Mouse (Mus musculus) lung, postnatal 25 days (tissue): ENCODE measurements around the gene Morc2b.
"Not testable (repeated sequence)": the region's sequence is repeated elsewhere in the genome, so short reads cannot be mapped to it uniquely, and the experiment has no call there.

Experiments
- DNase-seq: peaks from one replicate; pipeline ENCODE4 v3.0.0; 2022; ENCODE audit warnings: low spot score

The Morc2b gene

DNA sequence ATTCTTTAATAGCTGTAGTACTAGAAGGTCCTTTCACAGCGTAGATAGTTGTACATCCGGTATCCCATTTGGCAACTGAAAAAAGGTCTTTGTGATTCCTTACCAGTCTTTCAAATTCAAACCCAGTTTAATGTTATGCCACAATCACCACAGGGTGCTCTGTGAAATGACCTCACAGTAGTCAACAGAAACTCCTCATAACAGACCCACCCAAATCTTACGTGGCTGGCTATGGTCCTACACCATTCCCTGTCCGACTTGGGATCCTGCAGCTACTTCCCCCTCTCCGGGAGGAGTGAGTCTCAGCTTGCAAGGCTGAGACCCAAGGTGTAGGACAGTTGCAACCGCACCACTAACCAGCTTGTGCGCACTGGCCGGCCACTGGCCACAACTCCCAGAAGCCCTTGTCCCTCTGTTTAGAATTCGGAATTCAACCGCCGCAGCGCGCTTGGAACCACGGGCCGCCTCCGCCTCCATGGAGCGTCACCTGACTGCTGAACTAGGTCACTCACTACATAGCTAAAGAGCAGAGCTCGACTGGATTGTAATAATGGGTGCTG lies at the start of gene Morc2b:
Gene Morc2b, minus strand, starts transcription at position 423 of the 560 bp plus-strand sequence.
- DNase-seq, result no peak

DNA sequence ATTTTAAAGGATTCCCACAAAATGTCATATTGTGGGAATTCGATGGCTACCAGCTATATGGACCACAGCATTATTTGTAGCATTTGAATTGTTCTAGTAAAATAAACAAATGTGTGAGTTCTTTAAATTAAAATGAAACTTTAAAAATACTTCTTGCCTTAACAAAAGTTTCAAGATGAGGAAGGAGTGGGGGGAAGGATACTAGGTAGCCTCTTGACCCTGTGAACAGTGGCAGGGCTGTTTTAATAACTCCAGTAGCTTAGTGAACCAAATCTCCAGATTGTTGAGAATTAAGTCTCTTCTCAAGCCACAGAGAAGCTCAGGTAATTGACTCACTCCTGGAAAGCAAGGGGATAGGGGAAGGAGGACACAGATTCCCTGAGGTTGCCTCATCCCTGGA lies 28.7 kb upstream of the Morc2b start, which contains the start of gene Olfr55:
Gene Olfr55, plus strand, starts transcription at position 301 of the 400 bp plus-strand sequence.
- not testable (repeated sequence) for DNase-seq

DNA sequence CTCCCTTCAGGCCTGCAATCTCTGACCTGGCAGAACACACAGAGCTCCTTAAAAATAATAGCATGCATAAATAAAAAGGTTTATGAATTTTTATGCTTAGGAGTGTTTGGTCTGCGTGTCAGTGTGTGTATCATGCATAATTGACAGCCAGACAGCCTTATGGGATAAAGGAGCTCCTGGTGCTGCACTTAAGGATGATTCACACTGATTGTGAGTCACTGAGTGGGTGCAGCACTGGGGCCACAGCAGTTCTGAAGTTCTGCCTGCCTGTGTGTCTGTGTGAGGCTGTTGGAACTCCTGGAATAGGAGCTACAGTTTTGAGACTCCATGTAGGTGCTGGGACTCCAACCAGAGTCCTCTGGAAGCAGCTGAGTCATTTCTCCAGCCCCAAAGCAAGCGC lies 13.2 kb downstream of the Morc2b start:
- no peak for DNase-seq

DNA sequence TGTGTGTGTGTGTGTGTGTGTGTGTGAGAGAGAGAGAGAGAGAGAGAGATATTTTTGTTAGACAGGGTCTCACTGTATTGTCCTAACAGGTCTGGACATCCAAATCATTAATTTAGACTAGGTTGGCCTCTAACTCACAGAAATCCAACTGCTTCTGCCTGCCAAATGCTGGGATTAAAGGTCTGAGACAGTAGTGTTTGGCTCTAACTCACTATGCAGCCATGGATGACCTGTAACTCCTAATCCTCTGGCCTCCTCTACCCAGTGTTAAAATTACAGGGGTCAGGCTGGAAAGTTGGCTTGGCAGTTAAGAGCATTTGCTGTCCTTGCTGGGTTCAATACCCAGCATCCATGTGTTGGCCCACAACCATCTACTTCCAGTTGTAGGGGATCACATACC lies 14.9 kb downstream of the Morc2b start:
- DNase-seq, result no peak

DNA sequence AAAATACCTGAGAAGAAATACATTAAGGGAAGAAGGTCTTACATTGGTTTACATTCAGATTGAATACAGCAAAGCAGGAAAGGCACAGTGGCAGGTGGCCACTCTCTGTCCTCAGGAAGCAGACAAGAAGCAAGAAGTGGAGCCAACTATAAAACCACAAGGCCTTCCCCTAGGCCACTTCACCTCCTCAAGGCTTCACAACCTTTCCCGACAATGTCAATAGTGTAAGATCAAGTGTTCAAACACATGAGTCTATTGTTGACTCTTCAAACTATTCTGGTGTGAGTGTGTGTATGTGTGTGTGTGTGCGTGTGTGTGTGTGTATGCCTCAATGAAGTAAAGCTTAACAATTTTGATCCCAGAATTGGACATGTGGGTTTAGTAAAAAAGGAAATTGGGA lies 42.1 kb downstream of the Morc2b start:
- DNase-seq, result peak; percentile 74

DNA sequence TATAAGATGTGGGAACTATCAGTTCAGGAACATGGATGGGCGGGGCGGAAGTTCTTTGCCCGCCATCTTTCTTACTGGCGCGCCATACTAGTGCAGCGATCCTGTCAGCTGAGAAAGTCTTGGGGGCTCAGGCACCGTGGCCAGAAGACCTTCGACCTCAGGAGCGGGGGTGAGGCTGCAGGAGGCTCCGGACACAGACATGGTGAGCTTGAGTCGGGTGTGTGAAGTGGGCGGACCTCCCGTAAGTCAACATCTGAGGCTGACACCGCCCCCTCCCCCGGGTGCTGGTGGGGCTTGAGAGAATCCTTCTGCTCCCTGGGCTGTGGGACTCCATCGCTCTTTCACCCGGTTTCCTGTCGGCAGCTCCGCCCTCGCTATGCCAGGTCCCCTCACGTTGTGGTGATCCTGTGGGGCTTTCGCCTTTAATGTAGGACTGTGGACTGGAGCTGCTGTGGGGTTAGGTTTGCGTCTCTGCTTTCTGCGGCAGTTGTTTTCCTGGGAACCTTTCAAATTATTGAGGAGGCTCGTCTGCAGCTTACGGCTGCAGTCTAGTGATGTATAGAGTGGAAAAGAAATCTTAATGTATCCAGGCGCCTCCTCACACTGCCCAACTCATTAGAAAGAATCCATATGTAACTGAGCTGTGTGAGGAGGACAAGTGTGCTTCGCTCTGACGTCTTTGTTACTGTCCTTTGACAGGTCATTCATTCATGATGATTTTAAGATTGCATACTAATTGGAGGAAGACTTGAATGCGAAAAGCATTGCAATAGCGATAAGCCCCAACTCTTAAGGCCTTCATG lies 46.9 kb downstream of the Morc2b start:
- DNase-seq, result peak; percentile 78

DNA sequence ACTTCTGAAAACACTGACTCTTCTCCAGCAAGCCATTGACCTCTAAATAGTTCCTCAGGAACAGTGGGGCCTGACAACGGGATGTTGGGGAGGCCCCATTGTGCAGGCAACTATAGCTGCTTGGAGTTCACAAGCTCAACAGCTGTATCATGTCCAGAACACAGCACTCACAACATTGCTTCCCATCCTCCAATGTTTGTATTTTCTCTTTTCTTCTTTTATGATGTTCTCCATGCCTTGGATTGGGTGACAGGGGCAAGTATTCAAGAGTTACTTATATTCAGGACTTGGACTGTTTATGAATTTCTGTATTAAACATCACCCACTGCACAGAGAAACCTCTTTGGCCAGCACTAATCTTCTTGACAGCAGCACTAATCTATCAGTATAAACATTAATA lies 47.9 kb downstream of the Morc2b start:
- peak; percentile 4 for DNase-seq

DNA sequence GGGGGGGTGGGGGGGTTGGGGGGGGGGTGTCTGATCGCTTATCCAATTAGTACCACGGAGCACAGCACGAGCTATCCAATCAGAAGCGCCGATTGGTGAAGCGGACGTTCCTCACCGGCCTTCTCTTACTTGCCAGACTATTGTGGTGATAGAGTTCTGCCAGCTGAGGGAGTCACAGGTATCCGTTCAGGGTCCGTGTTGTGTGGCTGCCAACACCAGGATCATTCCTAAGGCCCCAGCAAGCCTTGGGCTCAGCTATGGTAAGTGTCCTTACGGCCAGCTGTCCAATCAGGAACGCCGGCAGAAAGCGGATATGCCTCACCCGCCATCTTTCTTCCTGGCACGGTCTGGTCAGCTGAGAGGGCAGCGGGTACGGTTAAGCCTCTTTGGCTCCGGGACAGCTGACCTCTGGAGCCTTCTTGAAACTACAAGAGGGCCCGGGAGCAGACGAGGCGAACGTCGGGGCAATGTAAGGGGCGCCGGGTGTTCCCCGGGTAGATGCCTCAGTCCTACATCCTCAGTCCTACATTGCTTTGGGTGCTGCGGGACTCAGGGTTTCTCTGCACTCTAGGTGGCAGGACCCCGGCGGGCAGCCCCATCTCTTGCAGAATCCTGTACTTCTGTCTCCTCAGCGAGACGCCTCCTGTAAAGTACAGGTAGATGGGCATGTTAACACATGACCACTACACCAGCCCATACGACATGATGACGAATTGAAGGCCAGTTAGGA lies 50.1 kb downstream of the Morc2b start, which contains the start of gene Zfp563:
Gene Zfp563, plus strand, starts transcription at position 91 of the 730 bp plus-strand sequence.
- DNase-seq, result peak; percentile 95

DNA sequence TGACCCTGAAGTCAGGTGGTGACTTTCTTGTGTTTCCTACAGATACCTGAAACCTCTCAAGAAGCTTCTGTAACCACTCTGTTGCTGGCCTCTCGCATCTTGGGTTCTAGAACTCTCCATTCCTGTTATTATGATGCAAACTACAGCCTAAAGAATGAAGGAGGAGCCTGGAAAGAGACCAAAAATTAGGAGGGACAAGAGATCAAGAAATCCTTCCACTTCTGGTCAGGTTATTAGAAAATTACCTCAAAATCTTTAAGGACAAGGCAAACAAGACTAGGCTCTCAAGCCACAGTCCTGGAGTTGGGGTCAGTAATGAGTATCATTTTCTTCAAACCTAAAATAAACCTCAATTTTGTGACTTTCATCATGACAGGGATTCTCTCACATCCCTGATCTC lies 71.5 kb downstream of the Morc2b start, which contains the start of gene 4921501E09Rik:
Gene 4921501E09Rik, minus strand, starts transcription at position 101 of the 400 bp plus-strand sequence.
- DNase-seq, result no peak
